Mouse (Mus musculus): ENCODE measurements around the gene Rnf123. TPM values are rescaled to one million over a fixed set of nuclear protein-coding genes. Genes with fewer than 3 reads are reported as not detected.

The Rnf123 gene
- total and polyA plus RNA-seq, 2 experiments = 19.6 to 97.5 TPM

- no peak for DNase-seq (ENCODE audit: extremely low read depth, low read depth, low spot score)
- no peaks in the 10 kb centered on the region for H3K4me1 ChIP-seq (ENCODE audit: control insufficient read depth, insufficient read depth, low read length)
- WGBS = 81% methylated on average over 17 of the region's 17 CpGs
- H3K36me3 ChIP-seq (ENCODE audit: control insufficient read depth, insufficient read depth, low read length) = no peaks in the 10 kb centered on the region
- no peak overlapping the region for H3K9ac ChIP-seq (ENCODE audit: low read depth, low read length)
- TF ChIP-seq CTCF (IDR thresholded peaks at IDR 0.05; ENCODE audit: low read depth, low read length) (no peak), POLR2A (IDR thresholded peaks at IDR 0.05; ENCODE audit: extremely low read depth, insufficient read depth, low read length) (no peak)
- no peak overlapping the region for H3K4me3 ChIP-seq (ENCODE audit: insufficient read depth, low read depth, low read length)
- H3K27me3 ChIP-seq (ENCODE audit: control insufficient read depth, insufficient read depth, low read length) = no peaks in the 10 kb centered on the region
- H3K79me2 ChIP-seq (ENCODE audit: control insufficient read depth, insufficient read depth, low read length) = no peaks in the 10 kb centered on the region
- H3K27ac ChIP-seq (replicated peaks; ENCODE audit: insufficient read depth, low read depth, low read length) = no peak overlapping the region
Measured at GRCm38 (mm10) chr9:108126436-108127180, 43.5 kb upstream of the Rnf123 start.

- Histone ChIP-seq H3K79me2 (ENCODE audit: control insufficient read depth, insufficient read depth, low read length) (no peaks in the 10 kb centered on the region), H3K27me3 (ENCODE audit: control insufficient read depth, insufficient read depth, low read length) (no peaks in the 10 kb centered on the region), H3K27ac (replicated peaks; ENCODE audit: insufficient read depth, low read depth, low read length) (no peak overlapping the region), H3K4me3 (ENCODE audit: insufficient read depth, low read depth, low read length) (no peak overlapping the region), H3K4me1 (ENCODE audit: control insufficient read depth, insufficient read depth, low read length) (no peaks in the 10 kb centered on the region), H3K36me3 (ENCODE audit: control insufficient read depth, insufficient read depth, low read length) (no peaks in the 10 kb centered on the region), H3K9ac (ENCODE audit: low read depth, low read length) (no peak overlapping the region)
- TF ChIP-seq POLR2A (IDR thresholded peaks at IDR 0.05; ENCODE audit: extremely low read depth, insufficient read depth, low read length) (no peak), CTCF (IDR thresholded peaks at IDR 0.05; ENCODE audit: low read depth, low read length) (no peak)
- WGBS = 93% methylated on average over 8 of the region's 8 CpGs
- no peak for DNase-seq (ENCODE audit: extremely low read depth, low read depth, low spot score)
Measured at GRCm38 (mm10) chr9:108125731-108126130, 42.6 kb upstream of the Rnf123 start.

- H3K4me3 ChIP-seq (ENCODE audit: insufficient read depth, low read depth, low read length) = no peak overlapping the region
- TF ChIP-seq POLR2A (IDR thresholded peaks at IDR 0.05; ENCODE audit: extremely low read depth, insufficient read depth, low read length) = no peak
- TF ChIP-seq CTCF (IDR thresholded peaks at IDR 0.05; ENCODE audit: low read depth, low read length) = no peak
- H3K79me2 ChIP-seq (ENCODE audit: control insufficient read depth, insufficient read depth, low read length) = no peaks in the 10 kb centered on the region
- 93% methylated on average over 4 of the region's 4 CpGs for WGBS
- H3K36me3 ChIP-seq (ENCODE audit: control insufficient read depth, insufficient read depth, low read length) = no peaks in the 10 kb centered on the region
- H3K27me3 ChIP-seq (ENCODE audit: control insufficient read depth, insufficient read depth, low read length) = no peaks in the 10 kb centered on the region
- H3K4me1 ChIP-seq (ENCODE audit: control insufficient read depth, insufficient read depth, low read length) = no peaks in the 10 kb centered on the region
- H3K27ac ChIP-seq (replicated peaks; ENCODE audit: insufficient read depth, low read depth, low read length) = no peak overlapping the region
- no peak overlapping the region for H3K9ac ChIP-seq (ENCODE audit: low read depth, low read length)
- DNase-seq (ENCODE audit: extremely low read depth, low read depth, low spot score) = no peak
Measured at GRCm38 (mm10) chr9:108123916-108124315, 40.8 kb upstream of the Rnf123 start.

- no peak overlapping the region for H3K27ac ChIP-seq (replicated peaks; ENCODE audit: insufficient read depth, low read depth, low read length)
- WGBS = 86% methylated on average over 10 of the region's 10 CpGs
- DNase-seq (ENCODE audit: extremely low read depth, low read depth, low spot score) = no peak
- no peaks in the 10 kb centered on the region for H3K79me2 ChIP-seq (ENCODE audit: control insufficient read depth, insufficient read depth, low read length)
- H3K27me3 ChIP-seq (ENCODE audit: control insufficient read depth, insufficient read depth, low read length) = no peaks in the 10 kb centered on the region
- no peak overlapping the region for H3K9ac ChIP-seq (ENCODE audit: low read depth, low read length)
- no peak for TF ChIP-seq POLR2A (IDR thresholded peaks at IDR 0.05; ENCODE audit: extremely low read depth, insufficient read depth, low read length)
- no peaks in the 10 kb centered on the region for H3K4me1 ChIP-seq (ENCODE audit: control insufficient read depth, insufficient read depth, low read length)
- H3K36me3 ChIP-seq (ENCODE audit: control insufficient read depth, insufficient read depth, low read length) = no peaks in the 10 kb centered on the region
- no peak overlapping the region for H3K4me3 ChIP-seq (ENCODE audit: insufficient read depth, low read depth, low read length)
Measured at GRCm38 (mm10) chr9:108121170-108121969, 38.2 kb upstream of the Rnf123 start.

GRCm38 (mm10) chr9:108120671-108121070 is 37.5 kb upstream of the Rnf123 start:
- no peaks in the 10 kb centered on the region for H3K79me2 ChIP-seq (ENCODE audit: control insufficient read depth, insufficient read depth, low read length)
- no peak overlapping the region for H3K9ac ChIP-seq (ENCODE audit: low read depth, low read length)
- H3K27me3 ChIP-seq (ENCODE audit: control insufficient read depth, insufficient read depth, low read length) = no peaks in the 10 kb centered on the region
- no peaks in the 10 kb centered on the region for H3K4me1 ChIP-seq (ENCODE audit: control insufficient read depth, insufficient read depth, low read length)
- DNase-seq (ENCODE audit: extremely low read depth, low read depth, low spot score) = no peak
- H3K4me3 ChIP-seq (ENCODE audit: insufficient read depth, low read depth, low read length) = no peak overlapping the region
- no peaks in the 10 kb centered on the region for H3K36me3 ChIP-seq (ENCODE audit: control insufficient read depth, insufficient read depth, low read length)
- 94% methylated on average over 8 of the region's 8 CpGs for WGBS
- no peak overlapping the region for H3K27ac ChIP-seq (replicated peaks; ENCODE audit: insufficient read depth, low read depth, low read length)
- TF ChIP-seq CTCF (IDR thresholded peaks at IDR 0.05; ENCODE audit: low read depth, low read length) = no peak
- TF ChIP-seq POLR2A (IDR thresholded peaks at IDR 0.05; ENCODE audit: extremely low read depth, insufficient read depth, low read length) = no peak
